Mouse (Mus musculus): ENCODE results near the gene Efcab8. TPM values are rescaled to one million over a fixed set of nuclear protein-coding genes. Genes with fewer than 3 reads are reported as not detected.

Efcab8 gene
- not detected for polyA plus RNA-seq (2014; fragmentation: Illumina TruSeq; extraction: RNeasy Lipid Tissue Mini Kit (QIAGEN cat#74804); ENCODE audit: low read depth, low replicate concordance)

GRCm38 (mm10) chr2:153779394-153779981, at the start of gene Efcab8:
Gene Efcab8, plus strand, starts transcription at chr2:153779931.

GRCm38 (mm10) chr2:153740500-153741436, 39.0 kb upstream of the Efcab8 start, which contains the start of gene Mapre1:
Gene Mapre1, plus strand, starts transcription at chr2:153741274.

GRCm38 (mm10) chr2:153870984-153871383, 91.3 kb downstream of the Efcab8 start, which contains the start of gene Sun5:
Gene Sun5, minus strand, starts transcription at chr2:153871084.

GRCm38 (mm10) chr2:153874745-153875144, 95.0 kb downstream of the Efcab8 start, which contains the start of gene Bpifb2:
Gene Bpifb2, plus strand, starts transcription at chr2:153875045.

Other genes starting within 250 kb of the Efcab8 start
- gene Nol4l, start 250.0 kb upstream of the Efcab8 start, polyA plus RNA-seq (2014; fragmentation: Illumina TruSeq; extraction: RNeasy Lipid Tissue Mini Kit (QIAGEN cat#74804); ENCODE audit: low read depth, low replicate concordance) = 4.6 TPM
- 7.7 TPM for gene Commd7, start 147.2 kb upstream of the Efcab8 start, polyA plus RNA-seq (2014; fragmentation: Illumina TruSeq; extraction: RNeasy Lipid Tissue Mini Kit (QIAGEN cat#74804); ENCODE audit: low read depth, low replicate concordance)
- 0.61 TPM for gene Dnmt3b, start 130.5 kb upstream of the Efcab8 start, polyA plus RNA-seq (2014; fragmentation: Illumina TruSeq; extraction: RNeasy Lipid Tissue Mini Kit (QIAGEN cat#74804); ENCODE audit: low read depth, low replicate concordance)
- gene Dnmt3c, start 83.3 kb upstream of the Efcab8 start, polyA plus RNA-seq (2014; fragmentation: Illumina TruSeq; extraction: RNeasy Lipid Tissue Mini Kit (QIAGEN cat#74804); ENCODE audit: low read depth, low replicate concordance) = not detected
- gene Mapre1, start 38.7 kb upstream of the Efcab8 start, polyA plus RNA-seq (2014; fragmentation: Illumina TruSeq; extraction: RNeasy Lipid Tissue Mini Kit (QIAGEN cat#74804); ENCODE audit: low read depth, low replicate concordance) = 220 TPM
- not detected for gene Sun5, start 91.2 kb downstream of the Efcab8 start, polyA plus RNA-seq (2014; fragmentation: Illumina TruSeq; extraction: RNeasy Lipid Tissue Mini Kit (QIAGEN cat#74804); ENCODE audit: low read depth, low replicate concordance)
- gene Bpifb2, start 95.1 kb downstream of the Efcab8 start, polyA plus RNA-seq (2014; fragmentation: Illumina TruSeq; extraction: RNeasy Lipid Tissue Mini Kit (QIAGEN cat#74804); ENCODE audit: low read depth, low replicate concordance) = not detected
- gene Bpifb6, start 120.5 kb downstream of the Efcab8 start, polyA plus RNA-seq (2014; fragmentation: Illumina TruSeq; extraction: RNeasy Lipid Tissue Mini Kit (QIAGEN cat#74804); ENCODE audit: low read depth, low replicate concordance) = not detected
- gene Bpifb3, start 138.3 kb downstream of the Efcab8 start, polyA plus RNA-seq (2014; fragmentation: Illumina TruSeq; extraction: RNeasy Lipid Tissue Mini Kit (QIAGEN cat#74804); ENCODE audit: low read depth, low replicate concordance) = not detected
- gene Bpifb4, start 158.3 kb downstream of the Efcab8 start, polyA plus RNA-seq (2014; fragmentation: Illumina TruSeq; extraction: RNeasy Lipid Tissue Mini Kit (QIAGEN cat#74804); ENCODE audit: low read depth, low replicate concordance) = not detected
- not detected for gene Bpifa6, start 195.0 kb downstream of the Efcab8 start, polyA plus RNA-seq (2014; fragmentation: Illumina TruSeq; extraction: RNeasy Lipid Tissue Mini Kit (QIAGEN cat#74804); ENCODE audit: low read depth, low replicate concordance)
- gene Bpifa2, start 228.3 kb downstream of the Efcab8 start, polyA plus RNA-seq (2014; fragmentation: Illumina TruSeq; extraction: RNeasy Lipid Tissue Mini Kit (QIAGEN cat#74804); ENCODE audit: low read depth, low replicate concordance) = not detected

Measured in kidney, adult 10 weeks (tissue).